Mouse (Mus musculus) thymus, adult 2 months (tissue): ENCODE measurements around the gene Plch2.

Source experiments
- CTCF ChIP-seq: fragments of 200-500 bp; IDR thresholded peaks from 2 replicates; pipeline ENCODE4 v1.5.1; 2012; ENCODE audit warnings: mild to moderate bottlenecking, control low read depth, low read length, moderate library complexity, borderline replicate concordance; ENCODE audit not compliant: control insufficient read depth, poor library complexity, insufficient read depth; ENCODE audit errors: extremely low read depth
- POLR2A ChIP-seq: fragments of 200-500 bp; IDR thresholded peaks from 2 replicates; pipeline ENCODE4 v1.6.1; 2012; ENCODE audit warnings: mild to moderate bottlenecking, low read length, control low read depth, moderate library complexity; ENCODE audit not compliant: control insufficient read depth, poor library complexity, insufficient read depth; ENCODE audit errors: extremely low read depth

- TF ChIP-seq POLR2A (no peak), CTCF (no peak)
These were observed 59.9 kb downstream of the Plch2 start for GRCm38 (mm10) chr4:154996572-154997154.
